Mouse (Mus musculus): Measurements from ENCODE around the gene Bdh1. TPM values are rescaled to one million over a fixed set of nuclear protein-coding genes. Genes with fewer than 3 reads are reported as not detected.
A peak's percentile ranks its signal among the peaks of the same experiment; 100 is the strongest.

Bdh1 gene
- total RNA-seq, 2 experiments from 2014 or later = 5.0 to 23.1 TPM

DNA sequence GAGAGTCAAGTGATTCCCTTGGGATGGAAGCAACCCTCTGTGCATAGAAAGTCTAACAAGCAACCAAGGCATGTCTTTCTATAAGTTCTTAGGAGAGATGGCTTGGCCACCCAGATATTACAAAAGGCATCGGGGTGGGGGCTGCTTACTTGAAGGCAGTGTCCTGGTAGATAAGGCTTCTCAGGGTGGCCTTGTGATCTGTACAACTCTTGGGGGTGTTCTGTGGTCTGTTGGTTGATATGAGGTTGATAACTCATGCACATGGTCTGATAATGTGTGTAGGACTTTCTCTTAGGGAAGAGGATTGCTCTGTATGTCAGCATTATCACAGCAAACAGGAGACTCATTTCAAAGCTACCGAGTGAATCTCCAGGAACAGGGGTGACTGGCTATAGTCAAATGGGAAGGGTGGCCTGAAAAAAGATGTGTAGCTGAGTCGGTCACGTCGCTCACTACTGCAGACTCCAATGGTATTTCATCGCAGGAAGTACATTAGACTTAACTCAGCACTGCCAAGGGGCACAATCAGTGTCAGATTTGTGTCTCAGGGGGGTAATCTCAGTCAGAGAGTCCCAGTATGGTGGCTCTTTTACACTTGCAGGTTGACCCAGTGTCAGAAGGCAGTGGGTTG, 4.5 kb downstream of the Bdh1 start:
- no peak for DNase-seq (ENCODE audit: low spot score in 2 of 2)

DNA sequence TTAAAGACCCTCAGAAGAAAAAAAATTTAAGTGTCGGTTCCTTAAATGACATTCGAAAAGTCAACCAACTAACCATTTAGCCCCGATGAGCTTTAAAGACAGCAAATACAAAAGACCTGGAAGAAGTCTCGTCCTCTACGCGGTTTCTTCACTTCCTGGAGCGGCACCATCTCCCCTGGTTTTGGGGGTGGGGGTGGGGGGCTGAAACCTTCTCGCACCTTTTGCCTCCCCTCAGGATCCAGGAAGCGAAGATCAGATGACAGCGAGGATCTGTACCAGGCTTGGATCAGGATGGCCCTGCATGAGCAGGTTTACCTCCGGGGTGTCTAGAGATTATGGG, 6.2 kb downstream of the Bdh1 start:
- no peak for DNase-seq (ENCODE audit: low spot score in 2 of 2)

DNA sequence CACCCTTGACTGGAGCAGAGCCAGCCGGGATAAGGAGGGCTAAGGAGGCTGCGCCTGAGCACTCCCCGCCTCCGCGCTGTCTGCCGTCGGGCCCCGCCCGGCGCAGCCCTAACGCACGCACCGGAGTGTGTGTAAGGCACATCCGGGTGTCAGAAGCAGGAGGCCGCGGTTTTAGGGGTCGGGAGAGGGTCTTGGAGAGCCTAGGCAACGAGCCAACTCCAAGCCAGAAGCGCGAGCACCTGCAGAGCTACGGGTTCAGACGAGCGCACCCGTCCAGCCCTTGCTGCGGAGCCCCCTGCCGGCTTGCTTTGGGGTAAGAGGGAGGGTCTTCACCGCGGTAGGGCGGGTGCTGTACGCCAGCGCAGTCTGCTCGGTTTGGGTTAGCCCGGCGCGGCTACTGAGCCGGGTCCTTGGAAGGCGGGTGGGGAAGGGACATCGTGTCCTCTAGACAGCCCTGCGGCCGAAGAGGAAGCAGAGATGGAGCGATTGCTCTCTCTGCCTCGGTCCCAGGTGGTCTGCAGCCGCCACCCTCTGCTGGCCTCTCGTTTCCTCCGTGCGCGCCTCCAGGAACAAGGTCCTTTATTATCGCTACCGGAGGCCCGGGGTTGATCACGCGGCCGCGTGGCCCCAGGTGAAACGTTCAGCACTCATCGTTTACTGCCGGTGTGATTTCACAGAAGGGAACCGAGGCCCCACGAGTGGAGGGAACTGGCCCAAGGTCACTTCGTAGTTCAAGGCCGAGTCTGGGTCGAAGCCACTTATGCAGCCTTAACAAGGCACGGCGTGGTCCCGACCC, 6.8 kb downstream of the Bdh1 start:
- peak; percentile 31 to 40 for DNase-seq (ENCODE audit: low spot score in 2 of 2)

DNA sequence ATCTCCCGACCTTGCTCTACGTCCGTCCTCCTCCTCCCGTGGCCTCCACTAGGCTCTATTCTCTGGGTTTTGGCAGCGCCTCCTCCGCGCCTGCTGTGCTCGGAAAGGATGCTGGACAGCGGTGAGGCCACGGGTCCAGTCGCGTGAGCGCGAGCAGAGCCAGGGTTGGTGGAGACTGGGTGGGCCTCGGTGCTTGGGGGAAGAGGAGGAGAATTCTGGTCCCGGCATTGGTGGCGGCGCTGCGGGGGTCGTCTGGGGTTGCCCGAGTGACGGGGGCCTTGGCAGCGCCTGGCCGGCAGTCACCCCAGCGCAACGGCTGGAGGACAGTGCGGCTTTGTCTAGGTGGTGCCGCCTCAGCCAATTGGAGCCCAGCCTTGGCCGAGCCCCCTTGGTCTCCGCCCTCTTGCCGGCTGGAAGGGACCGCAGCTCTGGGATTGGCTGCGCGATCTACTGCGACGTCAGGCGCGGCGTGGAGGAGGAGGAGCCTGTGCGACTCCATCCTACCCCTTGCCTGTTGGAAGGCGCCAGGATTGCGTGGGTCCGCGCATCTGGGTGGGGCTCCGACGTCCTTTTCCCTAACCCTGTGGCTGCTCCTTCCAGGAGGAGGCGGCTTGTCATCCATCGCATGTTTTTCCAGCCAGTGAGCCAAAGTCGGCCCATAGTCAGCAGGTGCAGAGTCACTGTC, 7.5 kb downstream of the Bdh1 start:
- peak; percentile 76 to 84 for DNase-seq (ENCODE audit: low spot score in 2 of 2)

DNA sequence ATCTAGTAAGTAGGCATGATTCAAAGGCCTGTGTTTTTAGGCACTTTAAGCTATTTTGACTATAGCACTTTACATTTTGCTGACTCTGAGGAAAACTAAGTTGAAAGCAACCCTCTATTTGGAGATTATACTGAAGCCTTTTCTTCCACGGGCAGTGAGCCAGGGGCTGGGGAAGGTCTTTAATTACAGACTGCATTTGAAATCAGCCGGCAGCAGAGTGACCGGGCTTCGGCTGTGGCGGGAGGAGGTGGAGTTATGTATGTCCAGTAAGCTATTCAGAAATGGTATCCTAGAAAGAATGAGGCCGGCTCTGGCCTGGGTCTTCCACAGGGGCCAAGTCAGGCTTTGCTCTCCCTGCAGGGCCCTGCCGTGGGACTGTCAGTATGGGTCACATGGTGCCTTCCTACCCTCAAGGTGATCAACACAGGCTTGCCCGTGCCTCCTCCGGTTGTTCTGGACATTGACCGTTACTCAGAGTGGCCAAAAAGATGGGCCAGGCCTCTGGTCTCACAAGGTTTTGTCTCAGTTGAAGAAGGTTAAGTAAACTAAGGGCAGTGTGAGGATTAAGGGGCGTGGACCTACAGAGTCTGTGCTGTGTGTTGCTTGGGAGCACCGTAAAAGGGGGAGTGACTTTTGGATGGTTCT, 11.5 kb downstream of the Bdh1 start:
- DNase-seq (ENCODE audit: low spot score in 2 of 2) = no peak

DNA sequence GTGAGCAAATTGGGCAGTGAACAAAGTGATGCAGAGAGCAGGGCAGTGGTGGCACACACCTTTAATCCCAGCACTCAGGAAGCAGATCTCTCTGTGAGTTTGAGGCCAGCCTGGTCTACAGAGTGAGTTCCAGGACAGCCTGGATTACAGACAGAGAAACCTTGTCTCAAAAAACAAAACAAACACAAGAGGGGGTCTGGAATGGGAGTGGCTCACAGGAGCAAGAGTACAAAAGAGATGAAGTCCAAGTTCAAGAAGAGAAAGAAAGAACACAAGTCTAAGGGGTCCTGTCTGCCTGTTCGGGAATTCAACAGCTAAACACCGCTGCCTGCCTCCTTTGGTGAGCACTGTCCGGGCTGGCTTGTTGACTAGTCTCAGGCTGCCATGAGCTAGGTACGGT, 13.1 kb downstream of the Bdh1 start:
- DNase-seq (ENCODE audit: low spot score in 2 of 2) = no peak

DNA sequence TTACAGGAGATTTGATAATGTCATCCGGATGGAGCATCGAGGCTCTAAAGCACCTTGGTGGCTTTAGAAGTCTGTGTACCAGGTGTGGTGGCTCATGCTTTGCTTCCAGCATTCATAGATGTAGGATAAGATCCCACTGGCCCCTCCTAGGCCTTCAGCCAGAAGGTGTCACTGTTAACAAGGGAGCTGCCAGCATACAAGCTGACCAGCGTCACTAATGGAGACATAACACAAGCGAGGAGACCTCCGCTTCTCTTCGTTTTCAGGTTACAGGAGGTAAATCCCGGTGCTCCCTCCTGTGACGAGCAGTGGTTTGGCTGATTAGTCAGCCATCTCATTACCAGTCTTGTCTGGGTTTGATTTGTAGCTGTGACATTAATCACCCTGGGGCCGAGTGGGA, 14.0 kb downstream of the Bdh1 start:
- DNase-seq (ENCODE audit: low spot score in 2 of 2) = no peak

DNA sequence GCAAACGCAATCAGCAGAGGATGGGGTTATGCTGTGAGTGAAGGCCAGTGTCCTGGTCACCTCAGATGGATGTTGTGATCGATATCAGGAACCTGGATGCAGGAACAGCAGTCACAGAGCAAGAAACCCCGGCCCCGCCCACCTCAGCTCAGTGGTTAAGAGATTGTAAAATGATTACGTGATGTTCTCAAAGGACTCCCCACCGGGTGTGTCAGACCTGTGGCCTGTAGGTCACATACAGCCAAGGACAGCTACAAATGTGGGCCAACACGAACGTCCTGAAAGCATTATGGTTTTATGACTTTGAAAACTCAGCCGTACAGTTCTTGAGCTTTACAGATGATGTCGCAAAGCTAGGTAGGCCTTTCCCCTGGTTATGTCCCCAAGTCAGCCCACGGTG, 15.3 kb downstream of the Bdh1 start:
- no peak for DNase-seq (ENCODE audit: low spot score in 2 of 2)

DNA sequence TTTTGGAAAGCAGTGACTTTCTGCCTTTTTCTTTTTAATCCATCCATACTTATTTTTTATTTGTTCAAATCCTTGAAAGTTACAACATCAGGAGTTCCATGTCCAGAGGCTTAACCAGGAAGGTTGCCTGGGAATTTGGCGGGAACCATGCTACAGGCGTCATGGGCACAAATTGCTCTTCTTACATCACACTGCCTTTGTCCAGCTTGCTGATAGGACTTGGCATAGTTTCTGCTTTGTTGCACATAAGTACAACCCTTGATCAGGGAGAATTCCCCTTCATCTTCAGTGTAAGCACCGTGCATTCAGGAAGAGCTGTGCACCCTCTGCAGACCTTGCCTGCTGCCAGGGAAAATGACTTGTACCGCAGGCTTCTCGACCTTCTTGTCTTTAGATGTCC, 17.4 kb downstream of the Bdh1 start:
- DNase-seq (ENCODE audit: low spot score in 2 of 2) = no peak

DNA sequence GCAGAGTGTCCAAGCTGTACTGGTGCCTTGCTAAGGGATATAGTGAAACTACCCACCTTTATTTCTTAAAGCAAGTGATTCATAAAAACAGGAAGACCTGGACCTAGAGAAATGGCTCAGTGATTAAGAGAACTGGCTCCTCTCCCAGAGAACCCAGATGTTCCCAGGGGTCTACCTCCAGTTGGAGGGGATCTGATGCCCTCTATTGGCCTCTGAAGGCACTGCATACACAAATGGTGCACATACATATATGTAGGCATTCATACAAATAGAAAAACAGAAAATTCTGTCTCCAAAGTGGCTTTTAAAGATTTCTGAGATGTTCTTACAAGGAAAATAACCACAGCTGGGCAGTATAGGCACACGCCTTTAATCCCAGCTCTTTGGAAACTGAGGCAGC, 18.0 kb downstream of the Bdh1 start:
- DNase-seq (ENCODE audit: low spot score in 2 of 2) = no peak

DNA sequence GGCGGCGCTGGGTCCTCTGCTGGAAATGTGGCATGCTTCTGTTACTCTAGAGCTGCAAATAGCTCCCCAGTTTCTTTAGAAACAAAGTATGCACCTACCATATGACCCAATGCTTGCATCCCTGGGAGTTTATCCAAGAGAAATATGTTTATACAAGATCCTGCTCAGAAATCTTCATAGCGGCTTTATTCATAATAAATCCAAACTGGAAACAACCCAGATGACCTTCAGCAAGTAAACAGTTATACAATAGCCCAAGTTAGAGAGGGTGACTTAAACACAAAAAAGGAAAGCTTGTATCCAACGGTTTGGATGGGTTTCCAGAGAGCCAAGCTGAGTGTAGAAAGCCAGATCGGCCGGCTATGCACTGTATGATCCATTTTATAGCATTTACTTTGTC, 22.4 kb downstream of the Bdh1 start:
- no peak for DNase-seq (ENCODE audit: low spot score in 2 of 2)

DNA sequence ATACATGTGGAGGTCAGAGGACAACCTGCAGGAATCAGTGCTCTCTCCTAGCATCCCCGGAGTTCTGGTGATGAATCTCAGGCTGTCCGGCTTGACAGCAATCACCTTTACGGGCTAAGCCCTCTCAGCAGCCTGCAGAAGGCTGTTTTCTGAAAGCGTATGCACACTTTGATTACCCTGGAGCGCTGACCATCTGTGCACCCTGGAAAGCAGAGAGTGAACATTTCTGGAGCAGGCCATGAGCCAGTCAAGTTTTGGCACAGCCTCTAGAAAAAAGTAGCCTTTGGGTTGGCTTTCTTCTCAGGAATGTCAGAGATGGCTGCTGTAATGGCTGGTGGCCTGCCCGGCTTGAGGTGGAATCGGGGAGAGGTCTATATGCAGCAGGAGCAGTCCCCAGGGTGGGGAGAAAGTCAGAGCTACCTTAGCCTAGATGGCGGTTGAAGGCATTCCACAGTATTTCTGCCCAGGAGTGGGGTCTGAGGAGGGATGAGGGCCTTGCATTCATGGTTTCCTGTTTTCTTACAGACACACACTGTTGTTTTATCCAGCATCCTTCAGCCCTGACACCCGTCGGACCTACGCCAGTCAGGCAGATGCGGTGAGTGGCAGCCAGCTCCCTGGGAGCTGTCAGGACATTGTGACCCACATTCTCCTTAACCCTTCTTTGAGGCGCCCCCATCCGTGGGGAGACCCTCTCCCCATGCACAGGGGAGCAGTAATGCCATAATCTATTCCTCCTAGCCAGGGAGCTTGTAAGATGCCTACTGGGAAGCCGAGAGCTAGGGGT, 24.2 kb downstream of the Bdh1 start:
- no peak for DNase-seq (ENCODE audit: low spot score in 2 of 2)

DNA sequence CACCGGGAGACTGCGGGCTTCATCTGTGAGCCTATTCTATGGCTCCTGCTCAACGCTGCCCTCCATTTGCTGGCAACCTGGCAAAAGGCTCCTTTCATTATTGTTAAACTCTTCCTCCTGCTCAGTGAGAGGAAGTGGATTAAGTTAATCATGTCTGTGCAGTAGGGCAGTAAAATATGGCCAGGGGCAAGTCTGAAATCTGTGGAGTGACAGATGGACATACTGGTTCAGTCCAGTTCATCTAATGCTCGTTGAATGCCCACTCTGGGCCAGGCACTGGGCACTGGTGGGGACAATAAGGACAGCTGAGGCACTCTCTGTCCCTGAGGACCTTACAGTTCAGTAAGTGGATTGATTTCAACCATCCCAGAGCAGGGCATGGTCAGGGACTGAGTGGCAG, 27.9 kb downstream of the Bdh1 start:
- DNase-seq (ENCODE audit: low spot score in 2 of 2) = no peak

DNA sequence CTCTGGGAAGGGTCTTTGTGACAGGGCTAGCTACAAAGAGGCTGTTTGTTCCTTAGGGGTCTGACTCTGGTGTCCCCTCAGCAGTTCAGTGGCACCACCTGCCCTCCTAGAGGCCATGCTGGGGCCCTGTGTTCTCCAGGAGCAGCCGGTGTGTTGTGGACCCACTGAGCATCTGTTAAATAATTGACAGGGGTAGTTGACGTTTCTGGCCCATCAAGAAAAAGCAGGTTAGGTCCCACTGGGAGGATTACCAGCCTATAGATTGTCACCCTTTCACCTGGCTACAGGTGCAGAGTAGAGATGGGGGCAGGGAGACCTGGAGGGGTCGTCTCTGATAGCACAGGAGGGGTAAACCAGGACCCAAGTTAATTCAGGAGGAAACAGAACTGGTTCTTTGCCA, 29.2 kb downstream of the Bdh1 start:
- no peak for DNase-seq (ENCODE audit: low spot score in 2 of 2)

DNA sequence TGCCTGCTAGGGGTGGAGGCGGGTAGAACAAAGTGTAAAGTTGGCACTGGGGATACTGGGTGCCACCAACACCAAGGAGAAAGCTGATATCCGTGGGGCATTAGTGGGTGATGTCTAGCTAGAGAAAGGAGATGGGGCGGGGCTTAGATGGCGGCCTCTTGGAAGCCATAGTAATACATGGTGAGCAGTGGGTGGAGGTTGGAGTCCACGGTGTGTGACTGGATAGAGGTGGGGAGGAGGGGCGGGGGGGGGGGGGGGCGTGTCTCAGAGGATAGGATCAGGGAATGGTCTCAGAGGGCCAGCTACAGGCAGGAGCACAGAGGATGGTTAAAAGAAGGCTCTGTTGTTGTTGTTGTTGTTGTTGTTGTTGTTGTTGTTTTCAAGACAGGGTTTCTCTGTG, 30.4 kb downstream of the Bdh1 start:
- no peak for DNase-seq (ENCODE audit: low spot score in 2 of 2)

DNA sequence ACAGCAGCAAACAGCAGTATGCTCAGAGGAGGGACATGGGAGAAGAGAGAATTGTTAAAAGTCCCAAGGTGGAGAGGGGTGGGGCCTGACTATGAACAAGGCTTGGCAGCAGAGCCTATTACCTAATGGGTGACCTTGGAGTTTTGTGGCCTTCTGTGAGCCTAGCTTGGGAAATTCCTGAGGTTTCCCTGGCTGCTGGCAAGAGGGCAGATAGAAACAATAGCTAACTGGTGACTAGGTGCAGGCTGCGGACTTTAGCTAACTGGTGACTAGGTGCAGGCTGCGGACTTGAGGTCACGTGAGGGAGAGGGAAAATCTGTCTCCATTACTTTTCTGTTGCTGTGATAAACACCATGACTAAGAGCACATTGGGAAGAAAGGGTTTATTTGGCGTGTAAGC, 31.9 kb downstream of the Bdh1 start:
- DNase-seq (ENCODE audit: low spot score in 2 of 2) = peak in 1 of 2 experiments; percentile 30

DNA sequence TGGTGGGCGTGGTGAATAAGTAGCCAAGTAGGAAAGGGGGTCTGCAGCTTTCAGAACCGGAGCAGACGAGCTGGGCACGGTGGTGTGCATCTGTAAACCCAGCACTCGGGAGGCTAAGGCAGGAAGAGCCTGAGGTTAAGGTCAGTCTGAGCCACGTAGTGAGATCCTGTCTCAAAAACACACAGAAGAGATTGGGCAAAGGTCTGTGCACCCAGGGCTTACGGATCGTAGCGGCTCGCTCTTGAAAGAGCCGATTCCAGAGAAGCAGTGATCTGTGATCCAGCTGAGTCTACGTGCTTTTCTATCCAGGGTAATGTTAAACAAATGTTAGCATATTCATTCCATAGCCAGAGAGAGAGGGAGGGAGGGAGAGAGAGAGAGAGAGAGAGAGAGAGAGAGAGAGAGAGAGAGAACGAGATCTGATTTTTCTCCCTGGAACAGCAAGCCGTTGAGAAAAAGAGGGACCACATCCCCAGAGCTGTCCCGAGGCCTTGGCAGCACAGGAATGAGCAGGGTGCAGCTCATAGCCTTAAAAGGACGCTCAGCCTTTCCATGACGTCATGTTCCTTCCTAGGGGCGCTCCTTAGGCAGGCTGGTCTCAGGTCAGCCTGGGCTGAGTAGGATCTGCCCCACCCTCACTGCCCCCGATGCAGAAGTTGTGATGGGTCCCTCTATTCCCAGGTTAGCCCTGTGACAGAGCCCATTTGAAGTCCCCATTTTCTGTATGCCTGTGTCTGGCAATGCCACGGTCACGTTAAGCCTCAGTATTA, 33.4 kb downstream of the Bdh1 start:
- no peak for DNase-seq (ENCODE audit: low spot score in 2 of 2)

DNA sequence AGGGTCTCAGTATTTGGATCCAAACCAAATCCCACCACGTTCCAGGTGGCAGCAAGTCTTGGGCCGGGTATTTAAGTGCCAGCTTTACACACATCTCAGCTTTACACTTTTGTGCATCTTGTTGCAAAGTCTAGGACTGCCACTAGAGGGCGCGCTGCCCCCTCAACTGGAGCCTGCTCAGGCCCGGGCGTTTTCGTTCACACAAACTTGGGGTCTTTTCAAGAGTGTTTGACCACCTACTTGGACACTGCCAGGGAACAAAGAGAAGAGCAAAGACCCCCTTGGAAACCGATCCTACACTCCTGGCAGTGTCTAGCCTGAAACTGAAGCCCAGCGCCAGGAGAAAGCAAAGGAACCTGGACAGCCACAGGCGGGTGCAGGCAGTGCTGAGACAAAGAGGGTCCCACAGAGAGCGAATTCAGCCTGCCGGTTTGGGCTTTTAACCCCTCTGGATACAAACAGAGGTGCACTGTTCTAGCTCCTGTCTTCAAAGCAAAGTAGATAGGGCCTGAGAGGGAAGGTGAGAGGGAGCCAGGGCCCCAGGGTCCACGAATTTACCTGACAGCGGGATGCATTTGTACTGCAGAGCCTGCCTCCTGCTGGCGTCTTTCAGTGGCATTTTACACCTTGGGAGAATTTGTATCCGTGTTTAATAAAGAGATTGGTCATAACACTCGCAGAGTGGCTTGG, 36.3 kb downstream of the Bdh1 start:
- DNase-seq (ENCODE audit: low spot score in 2 of 2) = peak; percentile 82 to 84

DNA sequence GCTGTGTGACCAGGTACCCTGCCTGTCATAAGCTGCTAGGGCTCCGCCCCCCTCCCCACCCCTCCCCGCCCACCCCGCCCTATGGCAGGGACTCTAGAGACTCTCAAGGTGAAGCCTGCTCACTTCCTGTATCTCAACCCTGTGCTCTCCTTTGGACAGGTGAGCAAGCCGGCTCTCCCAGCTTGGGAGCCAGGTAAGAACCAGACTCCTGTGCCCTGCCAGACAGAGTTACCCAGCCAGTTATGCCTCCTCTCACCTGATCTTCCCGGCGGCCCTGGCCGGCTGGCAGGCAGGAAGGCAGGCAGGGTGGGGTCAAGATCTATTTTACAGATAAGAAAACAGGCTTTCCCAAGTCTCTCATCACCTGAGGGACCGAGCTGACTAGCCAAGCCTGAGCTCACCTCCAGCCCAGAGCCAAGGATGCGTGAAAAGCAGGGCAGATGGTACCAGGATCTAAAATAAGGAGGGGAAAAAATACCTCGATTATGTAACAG, 37.9 kb downstream of the Bdh1 start:
- DNase-seq (ENCODE audit: low spot score in 2 of 2) = no peak

DNA sequence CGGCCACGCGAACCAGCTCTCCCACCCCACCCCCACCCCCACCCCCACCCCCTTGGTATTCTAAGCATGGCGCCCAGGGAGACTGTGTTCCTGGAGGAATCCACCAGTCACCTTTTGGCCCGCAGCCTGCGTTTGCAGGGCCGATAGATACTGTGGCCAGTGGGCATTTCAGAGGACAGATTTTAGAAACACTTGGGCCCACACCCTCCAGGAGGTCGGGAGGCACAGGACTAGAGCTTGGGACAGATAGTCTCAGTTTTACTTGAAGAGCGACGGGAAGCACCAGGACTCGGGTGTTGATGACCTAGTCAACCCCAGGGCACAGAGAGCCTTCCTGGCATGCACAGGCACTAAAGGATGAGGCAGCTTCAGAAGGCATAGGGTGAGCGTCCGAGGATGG, 38.4 kb downstream of the Bdh1 start:
- DNase-seq (ENCODE audit: low spot score in 2 of 2) = no peak
